Mouse (Mus musculus): Measurements from ENCODE around the gene Musk.

GRCm38 (mm10) chr4:58270956-58271355, 14.8 kb upstream of the Musk start:
- TF ChIP-seq POLR2A (IDR thresholded peaks at IDR 0.05; ENCODE audit: insufficient read length, low read depth) (no peak), SRF (IDR thresholded peaks at IDR 0.05; ENCODE audit: control insufficient read depth, insufficient read length, low read depth) (no peak), MAX (IDR thresholded peaks at IDR 0.05; ENCODE audit: low read depth) (no peak), USF1 (IDR thresholded peaks at IDR 0.05; ENCODE audit: low read depth) (no peak), POLR2AphosphoS2 (IDR thresholded peaks at IDR 0.05; ENCODE audit: insufficient read length, low read depth) (no peak), TCF12 (IDR thresholded peaks at IDR 0.05; ENCODE audit: insufficient read depth, poor library complexity, severe bottlenecking) (no peak), MYOG (IDR thresholded peaks at IDR 0.05; ENCODE audit: control insufficient read depth in 1 of 3, insufficient read depth in 1 of 3, insufficient read length in 2 of 3, low read depth in 2 of 3) (no peak), E2F4 (IDR thresholded peaks at IDR 0.05; ENCODE audit: insufficient read depth) (no peak), CEBPB (IDR thresholded peaks at IDR 0.05; ENCODE audit: insufficient read depth, poor library complexity, severe bottlenecking) (no peak), TCF3 (IDR thresholded peaks at IDR 0.05; ENCODE audit: insufficient read length, low read depth) (no peak), REST (IDR thresholded peaks at IDR 0.05; ENCODE audit: insufficient read depth, insufficient read length) (no peak), MYOD1 (IDR thresholded peaks at IDR 0.05; ENCODE audit: control insufficient read depth in 1 of 3, insufficient read length in 2 of 3, low read depth in 2 of 3) (no peak)

Measured in myocyte (in vitro differentiated cells).